ENCODE assay signal across 15 mouse cellular contexts in genomic region chr6:136858420-136858819, GRCm38 (mm10). TPM values are rescaled to one million over a fixed set of nuclear protein-coding genes. Genes with fewer than 3 reads are reported as not detected.
DNase-seq lines count a peak whose midpoint lies in the region; ATAC-seq and TF ChIP-seq lines count a peak whose summit lies in the region.
"Had no signal": no experiment of that assay in that cellular context is flagged by ENCODE, and none has a peak within 500 bp of the region (broad histone marks: within the 10 kb centered on the region; RNA-seq: fewer than 3 reads in every experiment).

No protein-coding gene starts in this region.

- no peak for TF ChIP-seq CTCF in G1E (IDR thresholded peaks at IDR 0.05; ENCODE audit: low read depth, low read length)
- no peak for TF ChIP-seq CTCF in bone marrow, adult 2 months (IDR thresholded peaks at IDR 0.05; ENCODE audit: control insufficient read depth, insufficient read depth, low read length)
- TF ChIP-seq CTCF in liver, adult 2 months (IDR thresholded peaks at IDR 0.05; ENCODE audit: low read depth, low read length): no peak

- no peaks in the 10 kb centered on the region for H3K79me2 ChIP-seq in liver, adult 2 months (ENCODE audit: control insufficient read depth, insufficient read depth, low read length)

- H3K4me3 ChIP-seq in kidney, embryonic 15.5 days (replicated peaks): no peak overlapping the region
- H3K4me3 ChIP-seq in G1E (ENCODE audit: low read depth, low read length): peak overlapping the region; percentile 72; the same call in 1 of the 2 replicates
- H3K4me3 ChIP-seq in bone marrow, adult 2 months (replicated peaks; ENCODE audit: control insufficient read depth, low read depth, low read length): no peak overlapping the region
- H3K4me3 ChIP-seq in liver, adult 2 months (ENCODE audit: insufficient read depth, low read depth, low read length): no peak overlapping the region
- H3K4me3 ChIP-seq: forebrain, embryonic 12.5 days; gastrocnemius, adult 2 months; layer of hippocampus, adult 2 months; myocyte had no signal

- no peaks in the 10 kb centered on the region for H3K27me3 ChIP-seq in kidney, embryonic 15.5 days
- no peaks in the 10 kb centered on the region for H3K27me3 ChIP-seq in G1E (ENCODE audit: insufficient read depth, low read length)
- H3K27me3 ChIP-seq in liver, adult 2 months (ENCODE audit: control insufficient read depth, insufficient read depth, low read length): no peaks in the 10 kb centered on the region
- H3K27me3 ChIP-seq: forebrain, embryonic 12.5 days had no signal

- H3K4me1 ChIP-seq in kidney, embryonic 15.5 days: peaks cover 42% of the 10 kb centered on the region
- H3K4me1 ChIP-seq in G1E (ENCODE audit: insufficient read depth, low read depth, low read length): peaks cover 64% of the 10 kb centered on the region
- H3K4me1 ChIP-seq in bone marrow, adult 2 months (ENCODE audit: control insufficient read depth, insufficient read depth, low read length): peaks cover 2% of the 10 kb centered on the region
- H3K4me1 ChIP-seq in liver, adult 2 months (ENCODE audit: control insufficient read depth, insufficient read depth, low read length): no peaks in the 10 kb centered on the region
- H3K4me1 ChIP-seq: forebrain, embryonic 12.5 days had no signal

- no peak for DNase-seq in kidney, postnatal 14 days
- DNase-seq in G1E (ENCODE audit: low spot score): no peak
- DNase-seq in liver, adult 2 months (ENCODE audit: extremely low read depth, low read depth, low spot score): no peak
- no peak for DNase-seq in gastrocnemius, postnatal 36 days
- DNase-seq: cerebellum, adult 8-10 months; gastrocnemius, adult 2 months had no signal

- H3K27ac ChIP-seq in kidney, embryonic 15.5 days: peak overlapping the region; percentile 92
- H3K27ac ChIP-seq in bone marrow, adult 2 months (ENCODE audit: control insufficient read depth, insufficient read depth, low read depth, low read length, poor library complexity): peak overlapping the region; percentile 35
- H3K27ac ChIP-seq in liver, adult 2 months (replicated peaks; ENCODE audit: insufficient read depth, low read depth, low read length): peak overlapping the region; percentile 45
- H3K27ac ChIP-seq: forebrain, embryonic 12.5 days; layer of hippocampus, adult 2 months had no signal

- TF ChIP-seq POLR2A in bone marrow, adult 2 months (IDR thresholded peaks at IDR 0.05; ENCODE audit: borderline replicate concordance, control insufficient read depth, low read depth, low read length): no peak
- no peak for TF ChIP-seq POLR2A in liver, adult 2 months (IDR thresholded peaks at IDR 0.05; ENCODE audit: extremely low read depth, insufficient read depth, low read length)

- intact Hi-C loops in gastrocnemius, postnatal 36 days (cut with DNase I): no loop called here

- H3K36me3 ChIP-seq in kidney, embryonic 15.5 days: no peaks in the 10 kb centered on the region
- peaks cover 10% of the 10 kb centered on the region for H3K36me3 ChIP-seq in G1E (replicated peaks)
- no peaks in the 10 kb centered on the region for H3K36me3 ChIP-seq in liver, adult 2 months (ENCODE audit: control insufficient read depth, insufficient read depth, low read length)
- H3K36me3 ChIP-seq: forebrain, embryonic 12.5 days had no signal

- H3K9ac ChIP-seq in kidney, embryonic 15.5 days: no peak overlapping the region
- H3K9ac ChIP-seq in liver, adult 2 months (ENCODE audit: low read depth, low read length): no peak overlapping the region
- H3K9ac ChIP-seq: forebrain, embryonic 12.5 days had no signal

- H3K9me3 ChIP-seq in kidney, embryonic 15.5 days (replicated peaks): no peaks in the 10 kb centered on the region
- H3K9me3 ChIP-seq in G1E (replicated peaks): no peaks in the 10 kb centered on the region
- H3K9me3 ChIP-seq: forebrain, embryonic 12.5 days had no signal

- ATAC-seq in kidney, embryonic 15.5 days (replicated peaks; ENCODE audit: low FRiP score): no peak
- no peak for ATAC-seq in G1E (ENCODE audit: extremely low read depth, insufficient number of reproducible peaks, low FRiP score, poor library complexity, severe bottlenecking)
- ATAC-seq in frontal cortex, adult (ENCODE audit: low TSS enrichment): no peak

- WGBS in kidney, embryonic 15.5 days: 60% methylated on average over 8 of the region's 8 CpGs
- 83% methylated on average over 8 of the region's 8 CpGs for WGBS in bone marrow, adult 2 months
- 60% methylated on average over 8 of the region's 8 CpGs for WGBS in liver, adult 2 months

- no peak overlapping the region for H3K4me2 ChIP-seq in kidney, embryonic 15.5 days
- H3K4me2 ChIP-seq: forebrain, embryonic 12.5 days had no signal

RNA-seq across cellular contexts. Expression of gene Art4, which starts 0.9 kb away (rescaled TPM):
- polyA plus RNA-seq in kidney, embryonic 15.5 days (2015; fragmentation: Nextera tagmentation; extraction: Ambion mirVana): 5.2 and 5.9 TPM in 2 replicates
- total RNA-seq in G1E (2014; fragmentation: Nextera tagmentation): 14.2 and 27.8 TPM in 2 replicates
- total RNA-seq in G1E (2017): 30.5 and 31.7 TPM in 2 replicates
- polyA plus RNA-seq in G1E (2012): 1.7 and 1.8 TPM in 2 replicates
- 18.5 and 20.6 TPM in 2 replicates for polyA plus RNA-seq in bone marrow, adult 2 months (2011; ENCODE audit: insufficient read depth, insufficient read length, low replicate concordance, missing spikeins)
- 1.8 and 1.9 TPM in 2 replicates for total RNA-seq in liver, adult 2 months (2014; rRNA removed)
- polyA plus RNA-seq in liver, adult 2 months (2012; rRNA removed): 0.93 and 1.1 TPM in 2 replicates
- total RNA-seq in gastrocnemius, postnatal 36 days (2021): under 1 TPM in 1 of 2 experiments, not detected in 1; 0.13 TPM
- total RNA-seq: layer of hippocampus, adult 2 months; left cerebral cortex, postnatal 36 days had no signal
- polyA plus RNA-seq: myocyte had no signal

RNA-seq across cellular contexts. Expression of gene Mgp, which starts 17.2 kb away (rescaled TPM):
- 210 and 216 TPM in 2 replicates for polyA plus RNA-seq in kidney, embryonic 15.5 days (2015; fragmentation: Nextera tagmentation; extraction: Ambion mirVana)
- total RNA-seq in G1E (2014; fragmentation: Nextera tagmentation) (not detected in 2 replicates), G1E (2017) (0.16 and 0.41 TPM in 2 replicates)
- not detected in 2 replicates for polyA plus RNA-seq in G1E (2012)
- 43.9 and 117 TPM in 2 replicates for polyA plus RNA-seq in bone marrow, adult 2 months (2011; ENCODE audit: insufficient read depth, insufficient read length, low replicate concordance, missing spikeins)
- 10.0 and 10.9 TPM in 2 replicates for total RNA-seq in liver, adult 2 months (2014; rRNA removed)
- 7.3 and 11.9 TPM in 2 replicates for polyA plus RNA-seq in liver, adult 2 months (2012; rRNA removed)
- total RNA-seq in gastrocnemius, postnatal 36 days (2021): 10 to 100 TPM; 72.6 to 84.1 TPM
- total RNA-seq: megakaryocyte progenitor cell, adult 5-6 weeks had no signal

RNA-seq across cellular contexts. Expression of gene Smco3, which starts 23.2 kb away (rescaled TPM):
- polyA plus RNA-seq in kidney, embryonic 15.5 days (2015; fragmentation: Nextera tagmentation; extraction: Ambion mirVana): 1.7 and 2.3 TPM in 2 replicates
- total RNA-seq in G1E (2014; fragmentation: Nextera tagmentation) (not detected in 2 replicates), G1E (2017) (0.12 and 0.38 TPM in 2 replicates)
- not detected in 2 replicates for polyA plus RNA-seq in G1E (2012)
- 0.95 and 1.9 TPM in 2 replicates for polyA plus RNA-seq in bone marrow, adult 2 months (2011; ENCODE audit: insufficient read depth, insufficient read length, low replicate concordance, missing spikeins)
- 0.07 TPM in 1 of 2 replicates, not detected in the other for total RNA-seq in liver, adult 2 months (2014; rRNA removed)
- polyA plus RNA-seq in liver, adult 2 months (2012; rRNA removed): not detected in 2 replicates
- under 1 TPM; 0.15 to 0.69 TPM for total RNA-seq in gastrocnemius, postnatal 36 days (2021)
- total RNA-seq: gastrocnemius, adult 2 months had no signal
- polyA plus RNA-seq: hindbrain, embryonic 11.5 days had no signal

RNA-seq across cellular contexts. Expression of gene Wbp11, which starts 30.4 kb away (rescaled TPM):
- 112 and 120 TPM in 2 replicates for polyA plus RNA-seq in kidney, embryonic 15.5 days (2015; fragmentation: Nextera tagmentation; extraction: Ambion mirVana)
- total RNA-seq in G1E (2014; fragmentation: Nextera tagmentation) (172 and 202 TPM in 2 replicates), G1E (2017) (35.3 and 49.0 TPM in 2 replicates)
- 307 and 347 TPM in 2 replicates for polyA plus RNA-seq in G1E (2012)
- polyA plus RNA-seq in bone marrow, adult 2 months (2011; ENCODE audit: insufficient read depth, insufficient read length, low replicate concordance, missing spikeins): 38.3 and 48.2 TPM in 2 replicates
- 6.6 and 9.0 TPM in 2 replicates for total RNA-seq in liver, adult 2 months (2014; rRNA removed)
- polyA plus RNA-seq in liver, adult 2 months (2012; rRNA removed): 13.6 and 18.0 TPM in 2 replicates
- 10 to 100 TPM; 43.3 to 45.5 TPM for total RNA-seq in gastrocnemius, postnatal 36 days (2021)

RNA-seq across cellular contexts. Expression of gene BC049715, which starts 31.0 kb away (rescaled TPM):
- 2.1 and 2.8 TPM in 2 replicates for polyA plus RNA-seq in kidney, embryonic 15.5 days (2015; fragmentation: Nextera tagmentation; extraction: Ambion mirVana)
- 2.0 and 2.6 TPM in 2 replicates for total RNA-seq in G1E (2014; fragmentation: Nextera tagmentation)
- total RNA-seq in G1E (2017): 1.5 and 1.9 TPM in 2 replicates
- polyA plus RNA-seq in G1E (2012): 2.6 and 4.2 TPM in 2 replicates
- polyA plus RNA-seq in bone marrow, adult 2 months (2011; ENCODE audit: insufficient read depth, insufficient read length, low replicate concordance, missing spikeins): not detected in 2 replicates
- total RNA-seq in liver, adult 2 months (2014; rRNA removed): 0.18 and 1.1 TPM in 2 replicates
- 0.09 and 0.61 TPM in 2 replicates for polyA plus RNA-seq in liver, adult 2 months (2012; rRNA removed)
- total RNA-seq in gastrocnemius, postnatal 36 days (2021): under 1 TPM; 0.07 to 0.20 TPM

Comparison
In these comparisons a context has a peak if more than half of its experiments do, and no peak if none do; other contexts are left out.
1. H3K27ac ChIP-seq: peak in every context shown above with its lines; median percentile 92 in kidney, embryonic 15.5 days; 45 in liver, adult 2 months; 35 in bone marrow, adult 2 months.